Mouse (Mus musculus) kidney, adult 18-20 months (tissue): ENCODE data around the gene Klk13.

ENCODE experiments used
- DNase-seq: peaks from one replicate; pipeline ENCODE4 v3.0.0; 2021

Gene Klk13

GRCm38 (mm10) chr7:43772901-43773300, 60.5 kb downstream of the Klk13 start:
- peak; percentile 1 for DNase-seq

GRCm38 (mm10) chr7:43774364-43774763, 62.0 kb downstream of the Klk13 start, which contains the start of gene Klk11:
Gene Klk11 (plus strand): TSS chr7:43774604.
- DNase-seq: no peak

GRCm38 (mm10) chr7:43774802-43775201, 62.4 kb downstream of the Klk13 start:
- peak; percentile 1 for DNase-seq

- no peak for DNase-seq
These were observed 63.1 kb downstream of the Klk13 start for GRCm38 (mm10) chr7:43775311-43776057.

GRCm38 (mm10) chr7:43776506-43776905, 64.1 kb downstream of the Klk13 start:
- DNase-seq: no peak
